Mouse (Mus musculus): Measurements from ENCODE around the gene Gas2l1.

DNA sequence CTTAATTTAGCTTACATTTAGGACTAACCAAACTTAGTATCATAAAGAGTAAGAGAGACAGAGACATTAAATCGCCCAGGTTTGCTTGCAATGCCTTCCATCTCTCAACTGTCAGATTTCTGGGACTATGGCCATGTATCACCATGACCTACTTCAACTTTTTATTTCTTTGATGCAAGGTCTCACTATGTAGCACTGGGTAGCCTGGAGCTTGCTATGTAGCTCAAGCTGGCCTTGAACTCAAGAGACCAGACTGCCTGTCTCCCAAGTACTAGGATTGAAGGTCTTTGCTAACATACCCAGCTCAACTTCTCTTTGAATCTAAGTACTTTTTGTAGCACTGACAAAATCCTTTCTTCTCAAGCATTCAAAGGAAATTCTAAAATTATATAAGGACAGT lies 24.0 kb upstream of the Gas2l1 start:
- TF ChIP-seq CTCF (conservative IDR thresholded peaks at IDR 0.05; ENCODE audit: insufficient read depth, insufficient read length, low read depth, low read length) (no peak), POLR2A (IDR thresholded peaks at IDR 0.05; ENCODE audit: low read depth, low read length) (no peak)

Measured in kidney, adult 2 months (tissue).